Mouse (Mus musculus) urinary bladder, postnatal 25 days (tissue): ENCODE results near the gene Abca2.

Source experiments
- DNase-seq: peaks from one replicate; pipeline ENCODE4 v3.0.0; 2022; ENCODE audit warnings: low spot score

The Abca2 gene

DNA sequence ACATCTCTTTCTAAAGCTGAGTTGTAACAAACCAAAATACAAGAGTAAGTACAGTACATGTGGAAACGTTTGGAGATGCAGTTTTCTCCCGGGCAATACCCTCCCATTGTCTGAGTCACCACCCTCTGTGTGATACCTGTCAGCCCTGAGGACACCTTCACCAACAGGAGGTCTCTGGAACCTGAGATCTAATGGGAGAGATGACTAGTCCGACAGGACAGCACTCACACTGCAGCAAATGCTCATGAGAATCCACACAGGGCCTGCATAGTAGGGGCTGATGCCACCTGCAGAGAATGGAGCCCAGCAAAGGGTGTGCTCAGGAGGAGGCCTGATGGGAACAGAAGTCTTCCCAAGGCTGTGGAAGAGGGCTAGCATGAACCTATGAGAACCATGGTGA is 32.9 kb downstream of the Abca2 start:
- DNase-seq: no peak

DNA sequence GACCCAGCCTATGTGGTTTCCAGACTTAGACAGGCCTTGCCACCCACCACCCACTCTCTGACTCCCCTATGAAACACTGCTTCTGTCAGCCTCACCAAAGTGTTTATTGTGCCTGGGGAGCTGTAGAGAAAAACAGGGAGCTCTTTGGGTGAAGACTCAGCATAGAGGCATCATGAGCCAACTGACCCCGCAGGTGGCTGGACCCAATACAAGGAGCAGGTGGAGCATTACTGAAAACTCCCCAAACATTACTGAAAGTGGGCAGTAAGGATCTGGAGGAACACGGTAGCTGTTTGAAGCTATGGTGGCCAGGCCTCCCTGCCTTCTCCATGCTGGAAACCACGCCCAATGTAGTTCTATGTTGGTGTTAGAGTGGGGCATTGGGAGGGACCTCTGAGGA is 35.1 kb downstream of the Abca2 start:
- DNase-seq: no peak

DNA sequence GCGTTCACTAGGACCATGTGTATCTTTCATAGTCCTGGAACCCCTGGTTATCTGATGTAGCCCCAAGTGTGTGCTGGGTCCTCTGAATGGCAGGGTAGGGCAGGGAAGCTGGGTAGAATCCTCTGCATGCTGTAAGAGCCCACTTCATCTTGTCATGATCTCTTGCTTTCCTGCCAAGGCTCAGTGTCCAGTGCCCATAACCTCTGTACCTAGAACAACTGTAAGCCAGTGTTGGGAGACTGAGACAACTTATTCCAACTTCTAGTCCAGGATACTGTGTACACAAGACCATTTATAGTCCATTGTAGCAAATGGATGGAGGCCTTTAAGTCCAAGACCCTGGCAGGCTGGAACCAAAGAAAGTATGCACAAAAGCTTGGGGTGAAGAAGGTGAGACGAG is 36.8 kb downstream of the Abca2 start:
- DNase-seq: no peak

DNA sequence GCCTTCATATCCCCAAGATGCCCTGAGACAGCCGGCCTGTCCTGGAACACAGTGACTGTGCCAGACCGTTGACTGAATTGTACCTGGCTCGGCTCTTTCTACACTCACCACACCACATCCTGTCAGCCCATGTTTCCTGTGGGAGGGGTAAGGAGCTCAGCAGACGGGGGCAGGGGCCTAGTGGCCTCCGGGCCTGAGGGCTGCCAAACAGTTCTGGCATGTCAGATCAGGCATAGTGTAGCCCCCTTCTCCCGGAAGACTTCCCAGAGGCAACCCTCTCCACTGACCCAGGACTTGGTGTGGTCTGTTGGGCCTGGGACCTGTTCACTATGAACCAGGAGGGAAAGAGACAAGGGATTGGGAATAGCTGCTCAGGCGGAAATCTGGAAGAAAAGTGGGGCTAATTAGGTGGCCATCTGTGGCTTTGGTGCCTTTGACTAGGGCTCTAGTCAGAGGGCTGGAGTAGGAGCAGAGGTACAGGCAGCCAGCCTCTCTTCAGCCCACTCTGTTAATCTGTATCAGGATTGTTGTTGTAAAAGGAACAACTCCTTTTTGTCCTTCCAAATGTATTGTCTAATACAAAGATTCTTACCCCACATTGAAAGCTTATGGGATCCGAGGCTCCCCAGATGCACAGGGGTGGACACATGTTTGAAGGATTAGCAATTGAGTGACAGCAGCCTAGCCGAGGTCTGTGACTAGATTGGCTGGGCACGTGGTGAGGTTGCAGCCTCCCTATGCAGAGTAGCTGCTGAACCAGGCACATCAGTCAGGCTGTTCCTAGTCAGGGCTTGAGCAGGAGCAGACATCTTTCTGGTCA is 37.5 kb downstream of the Abca2 start:
- DNase-seq: no peak

DNA sequence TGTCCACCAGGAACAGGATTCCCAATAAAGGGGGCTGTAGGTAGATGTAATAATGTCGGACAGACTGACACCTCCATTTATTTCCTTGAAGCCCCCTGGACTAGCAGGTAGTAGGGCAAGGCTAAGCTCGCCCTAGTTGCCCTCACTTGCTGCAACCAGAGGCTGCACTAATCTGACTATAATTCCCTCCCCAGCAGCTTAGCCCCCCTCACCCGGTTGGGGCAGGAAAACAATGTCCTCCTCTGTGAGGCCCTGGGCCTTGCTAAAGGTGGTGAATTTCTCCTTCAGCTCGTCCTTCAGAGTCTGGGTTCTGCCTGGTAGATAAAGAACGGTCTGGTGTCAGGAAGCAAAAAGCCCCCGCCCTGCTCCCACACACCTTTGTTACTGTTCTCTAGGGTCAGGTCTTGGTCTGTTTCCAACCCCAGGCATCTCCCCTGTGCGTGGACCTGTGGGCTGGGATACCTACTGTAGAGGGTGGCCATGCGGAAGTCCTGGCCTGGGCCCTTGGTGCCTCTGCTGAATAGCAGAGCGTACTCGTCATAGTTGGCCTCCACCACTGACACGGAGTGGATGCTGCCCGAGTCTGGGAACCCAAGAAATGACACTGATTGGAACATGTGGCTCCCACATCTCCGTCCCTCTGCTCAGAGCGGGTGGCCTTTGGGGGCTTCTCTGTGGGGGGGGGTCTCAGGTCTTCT is 39.3 kb downstream of the Abca2 start:
- DNase-seq: no peak

DNA sequence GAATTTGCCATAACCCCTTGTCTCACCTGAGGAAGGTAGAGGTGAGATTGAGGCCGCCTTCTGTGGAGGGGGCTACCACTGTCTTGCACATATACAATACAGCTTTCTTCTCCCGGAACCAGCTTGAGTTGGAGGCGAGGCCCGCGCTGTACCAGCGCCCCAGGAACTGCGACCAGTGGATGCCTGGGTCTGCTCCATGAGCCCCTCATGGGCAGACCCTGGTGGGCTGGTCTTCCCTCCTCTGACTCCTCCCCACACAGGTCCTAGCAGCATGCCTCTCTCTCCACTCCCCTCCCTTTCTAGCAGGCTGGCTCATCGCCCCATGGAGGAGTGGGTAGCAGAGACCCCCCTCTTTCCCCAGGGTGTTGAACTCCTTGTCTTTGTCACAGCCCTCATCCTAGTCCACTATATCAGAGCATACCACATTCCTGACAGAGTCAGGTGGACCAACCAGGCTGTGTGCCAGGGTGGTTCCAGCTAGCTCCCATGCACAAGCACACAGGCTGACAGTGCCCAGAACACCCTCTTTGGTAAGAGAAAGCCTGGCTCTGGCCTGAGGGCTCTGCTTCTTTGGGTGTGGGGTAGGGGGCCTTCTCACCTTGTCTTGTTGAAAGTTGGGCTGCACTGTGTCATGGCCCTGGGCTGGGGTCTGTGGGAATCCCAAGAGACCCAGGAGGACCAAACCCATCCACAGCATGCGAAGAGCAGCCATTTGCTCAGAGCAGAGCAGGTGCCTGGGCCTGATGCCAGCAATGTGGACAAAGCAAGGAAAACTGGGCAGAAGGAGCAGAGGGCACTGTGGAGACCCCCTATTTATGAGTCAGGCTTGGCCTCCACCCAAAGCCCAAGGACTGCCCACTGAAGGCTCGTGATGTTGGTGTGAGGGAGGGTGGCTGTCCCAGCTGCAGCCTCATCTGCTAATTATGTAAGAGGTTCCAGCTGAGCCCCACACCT is 40.7 kb downstream of the Abca2 start:
- DNase-seq: no peak

DNA sequence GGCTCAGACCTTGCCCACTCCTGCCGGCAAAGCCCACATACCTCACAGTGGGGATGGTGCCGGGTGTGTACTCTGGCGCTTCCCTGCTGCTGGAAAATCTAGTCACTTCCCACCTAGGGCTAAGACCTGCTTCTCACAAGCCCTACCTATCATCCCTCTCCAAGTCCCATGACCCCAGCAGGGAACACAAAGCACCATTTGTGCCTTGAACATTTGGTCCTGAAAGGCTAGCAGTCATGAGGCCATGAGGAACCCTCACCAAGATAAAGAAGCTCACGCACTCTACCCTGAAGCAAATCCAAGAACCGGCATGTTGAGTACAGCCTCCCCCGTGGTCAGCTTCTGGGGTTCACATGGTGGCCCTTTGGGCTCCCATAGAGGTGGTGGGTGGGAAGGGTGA is 41.5 kb downstream of the Abca2 start, which contains the start of gene Ptgds:
Gene Ptgds (minus strand): TSS at position 78 of the 400 bp plus-strand sequence.
- DNase-seq: no peak

DNA sequence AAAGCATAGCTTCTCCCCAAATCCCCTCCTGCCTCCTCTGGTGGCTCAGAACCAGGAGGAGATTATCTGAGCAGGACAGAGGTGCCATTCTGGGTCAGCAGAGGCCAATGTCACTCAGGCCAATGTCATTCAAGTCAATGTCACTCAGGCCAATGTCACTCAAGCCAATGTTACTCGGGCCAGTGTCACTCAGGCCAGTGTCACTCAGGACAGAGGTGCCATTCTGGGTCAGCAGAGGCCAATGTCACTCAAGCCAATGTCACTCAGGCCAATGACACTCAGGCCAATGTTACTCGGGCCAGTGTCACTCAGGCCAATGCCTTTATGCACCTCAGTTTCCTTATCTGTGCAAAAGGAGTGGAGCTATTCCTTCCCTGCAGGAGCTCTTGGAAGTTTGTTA is 44.0 kb downstream of the Abca2 start:
- no peak for DNase-seq

DNA sequence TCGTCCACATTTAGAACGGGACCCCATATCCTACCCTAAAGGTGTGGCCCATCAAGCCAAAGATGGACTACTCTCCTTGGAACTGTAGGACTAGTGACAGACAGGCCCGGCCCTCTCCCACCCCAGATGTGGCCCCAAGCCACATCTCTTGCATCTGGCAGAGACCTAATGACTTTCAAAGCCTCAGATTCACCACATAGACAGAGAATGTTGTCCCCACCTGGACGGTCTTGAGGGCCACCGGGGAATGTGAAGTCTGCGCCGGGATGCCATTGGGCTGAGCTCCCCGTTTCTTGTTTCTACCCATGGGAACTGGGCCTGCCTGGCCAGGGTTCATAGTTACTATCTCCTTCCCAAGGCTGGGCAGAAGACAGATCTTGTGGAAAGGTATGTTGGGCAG is 49.0 kb downstream of the Abca2 start:
- no peak for DNase-seq

DNA sequence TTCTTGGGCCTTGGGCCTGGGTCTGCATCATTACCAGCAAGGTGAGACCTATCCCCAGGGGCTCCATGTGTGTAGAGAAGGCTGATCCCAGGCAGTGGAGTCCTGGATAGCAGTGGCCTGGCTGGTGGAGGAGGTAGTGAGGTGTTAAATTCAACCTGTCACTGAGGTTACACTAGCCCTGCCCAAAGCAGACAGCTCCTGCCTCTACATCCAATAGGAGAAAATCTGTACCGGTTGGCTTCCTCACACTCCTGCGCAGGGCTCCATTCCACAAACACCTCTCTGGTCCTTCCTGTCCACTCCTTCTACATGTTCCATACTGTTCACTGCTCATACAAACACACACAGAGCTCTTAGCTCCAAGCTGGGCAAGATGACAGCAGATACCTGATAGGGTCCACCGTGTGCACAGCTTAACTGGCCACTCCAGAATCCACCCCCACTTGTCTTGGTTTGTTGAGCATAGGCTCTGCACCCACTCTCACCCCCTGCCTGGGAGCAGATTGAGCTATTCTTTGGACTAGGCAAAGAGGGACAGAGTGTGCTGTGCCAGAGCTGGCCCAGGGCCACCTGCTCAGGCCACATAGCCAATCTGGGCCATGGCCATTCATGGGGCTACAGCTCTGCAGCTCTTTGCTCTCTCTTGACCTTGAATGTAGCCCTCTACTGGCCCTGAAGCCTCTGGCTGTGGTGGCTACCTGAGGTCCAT is 49.6 kb downstream of the Abca2 start:
- DNase-seq: no peak

DNA sequence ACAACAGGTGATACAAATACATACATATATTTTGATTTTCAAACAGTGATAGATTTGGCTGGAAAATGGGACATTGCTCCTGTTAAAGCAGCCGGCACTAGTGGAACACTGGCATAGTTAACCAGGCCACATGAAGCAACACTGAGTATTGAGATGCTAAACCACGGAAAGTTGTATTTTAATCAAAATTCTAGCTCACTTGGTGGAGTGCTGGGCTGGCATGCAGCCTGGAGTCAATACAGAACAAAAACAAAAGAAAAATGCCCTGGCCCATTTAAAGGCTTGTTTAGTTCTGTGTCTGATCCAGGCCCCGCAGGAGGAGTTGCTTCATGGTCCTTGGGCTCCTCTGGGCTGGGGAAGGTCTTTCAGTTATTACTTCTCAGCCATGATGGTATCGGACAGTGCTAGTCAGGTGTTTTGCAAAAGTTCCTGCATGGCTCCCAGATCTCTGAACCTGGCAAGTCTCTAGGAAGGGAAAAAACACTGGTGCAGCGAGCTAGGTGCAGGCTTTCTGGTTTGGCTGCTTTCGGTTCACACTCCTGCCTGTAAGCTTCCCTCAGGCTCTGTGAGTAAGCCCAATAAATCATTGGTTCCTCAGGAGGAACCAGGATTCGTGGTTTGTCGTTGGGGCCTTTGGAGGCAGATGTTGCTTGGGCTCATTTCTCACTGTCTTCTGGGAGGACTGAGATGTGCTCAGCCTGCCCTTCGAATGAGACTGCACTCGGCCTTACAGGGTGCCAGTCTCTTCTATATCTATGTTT is 51.2 kb downstream of the Abca2 start:
- no peak for DNase-seq

DNA sequence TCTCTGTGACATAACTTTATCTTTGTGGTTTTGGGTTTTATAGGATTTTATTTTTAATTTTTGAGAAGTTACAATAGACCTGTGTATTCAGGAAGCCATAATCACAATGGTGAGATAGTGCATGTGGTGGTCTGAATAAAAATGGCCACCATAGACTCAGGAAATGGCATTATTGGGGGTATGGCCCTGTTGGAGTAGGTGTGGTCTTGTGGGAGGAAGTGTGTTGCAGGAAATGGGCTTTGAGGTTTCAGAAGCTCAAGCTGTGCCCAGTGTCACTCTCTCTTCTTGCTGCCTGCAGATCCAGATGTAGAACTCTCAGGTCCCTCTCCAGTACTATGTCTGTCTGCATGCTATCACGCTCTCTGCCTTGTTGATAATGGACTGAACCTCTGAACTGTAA is 52.0 kb downstream of the Abca2 start:
- no peak for DNase-seq

DNA sequence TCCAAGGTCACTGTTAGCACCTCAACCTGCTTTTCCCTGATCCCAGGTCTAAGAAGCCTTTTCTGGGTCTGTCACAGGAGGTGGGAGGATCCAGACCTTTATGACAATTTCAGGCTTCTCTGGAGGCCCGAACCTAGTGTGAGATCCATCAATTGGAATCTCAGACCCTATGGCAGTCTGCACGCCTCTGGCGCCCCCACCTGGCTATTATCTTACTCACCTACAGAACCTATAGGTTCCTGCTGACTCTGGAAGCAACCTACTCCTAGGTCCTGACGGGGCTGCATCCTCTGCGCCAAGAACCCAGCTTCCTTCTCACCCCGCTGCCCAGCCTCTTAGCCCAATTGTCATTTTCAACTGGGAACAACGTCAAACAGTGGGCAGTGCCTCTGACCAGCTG is 54.5 kb downstream of the Abca2 start:
- no peak for DNase-seq

DNA sequence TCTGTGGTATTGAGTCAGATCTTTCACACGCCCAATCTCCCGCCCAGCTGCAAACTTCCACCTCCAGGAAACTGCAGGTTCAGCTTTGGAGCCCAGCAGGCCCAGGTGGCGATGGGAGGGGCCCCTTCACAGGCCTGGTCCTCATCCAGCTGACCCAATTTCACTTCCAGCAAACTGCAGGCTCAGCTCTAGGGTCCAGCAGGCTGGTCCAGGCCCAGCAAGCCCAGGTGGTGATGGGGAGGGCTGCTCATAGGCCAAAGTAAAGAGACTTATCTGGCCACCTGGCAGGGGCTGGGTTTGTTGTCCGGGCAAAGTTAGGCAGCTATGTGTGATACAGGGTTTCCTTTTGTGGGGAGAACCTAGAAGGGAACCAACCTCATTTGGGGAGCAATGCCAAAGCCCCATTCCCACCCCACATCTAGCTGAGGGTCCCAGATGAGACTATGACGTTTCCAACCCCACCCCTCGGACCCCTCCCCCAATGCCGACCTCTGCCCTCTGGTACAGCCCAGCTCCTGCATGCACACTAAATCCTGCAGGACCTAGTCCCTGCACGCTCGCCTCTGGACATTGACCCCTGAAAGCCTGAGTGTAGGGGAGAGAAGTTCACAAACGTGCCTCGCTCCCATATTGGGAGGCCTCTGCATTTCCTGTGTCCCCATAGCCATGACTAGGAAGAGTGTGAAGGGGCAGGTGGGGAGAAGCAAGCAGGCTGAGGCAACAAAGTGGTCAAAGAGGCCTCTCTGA is 56.6 kb downstream of the Abca2 start:
- no peak for DNase-seq

DNA sequence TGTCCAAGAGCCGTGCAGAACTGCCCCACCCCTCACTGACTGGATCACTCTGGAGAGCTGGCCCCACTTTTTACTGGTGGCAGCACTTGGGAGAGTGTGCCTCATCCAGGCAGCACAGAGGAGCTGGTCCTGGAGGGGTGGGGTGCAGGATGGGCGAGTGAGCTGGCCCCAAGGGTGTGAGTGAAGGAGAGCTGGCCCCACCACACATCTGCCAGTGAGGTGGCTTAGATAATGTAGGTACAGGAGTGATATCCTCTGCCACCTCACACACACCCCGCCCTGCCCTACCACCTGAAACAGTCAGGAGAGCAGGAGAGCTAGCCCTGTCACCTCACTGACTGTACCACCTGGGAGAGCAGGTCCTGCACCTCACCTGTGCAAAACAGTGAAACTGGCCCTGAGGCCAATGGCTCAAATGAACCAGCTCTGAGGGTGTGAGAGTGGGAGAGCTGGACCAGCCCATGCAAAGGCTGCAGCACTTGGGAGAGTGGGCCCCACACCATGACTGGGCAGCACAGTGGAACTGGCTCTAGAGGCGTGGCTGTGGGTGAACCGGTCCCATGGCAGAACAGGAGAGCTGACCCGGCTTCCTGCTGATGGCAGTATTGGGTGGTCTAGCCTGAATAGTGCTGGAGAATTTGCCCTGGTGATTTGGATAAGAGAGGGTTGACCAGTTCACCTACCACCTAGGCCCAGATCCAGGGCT is 59.6 kb downstream of the Abca2 start:
- no peak for DNase-seq

DNA sequence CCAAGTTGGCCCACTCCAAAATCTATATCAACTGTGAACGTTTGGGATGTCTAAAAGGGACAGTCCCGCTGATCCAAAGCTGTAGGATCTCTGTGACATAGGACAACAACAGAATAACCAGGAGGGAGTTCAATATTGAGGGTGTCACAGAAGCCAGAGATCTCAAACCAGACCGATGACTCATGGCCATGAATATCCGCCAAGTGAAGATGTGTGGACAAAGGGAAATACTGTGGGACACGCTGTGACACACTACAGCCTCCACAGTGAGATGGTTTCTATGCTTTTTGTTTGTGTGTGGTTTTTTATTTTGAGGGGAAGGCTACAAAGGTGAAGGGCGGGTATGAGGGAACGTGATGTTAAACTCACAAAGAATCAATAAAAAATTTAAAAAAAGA is 60.2 kb downstream of the Abca2 start:
- DNase-seq: no peak

DNA sequence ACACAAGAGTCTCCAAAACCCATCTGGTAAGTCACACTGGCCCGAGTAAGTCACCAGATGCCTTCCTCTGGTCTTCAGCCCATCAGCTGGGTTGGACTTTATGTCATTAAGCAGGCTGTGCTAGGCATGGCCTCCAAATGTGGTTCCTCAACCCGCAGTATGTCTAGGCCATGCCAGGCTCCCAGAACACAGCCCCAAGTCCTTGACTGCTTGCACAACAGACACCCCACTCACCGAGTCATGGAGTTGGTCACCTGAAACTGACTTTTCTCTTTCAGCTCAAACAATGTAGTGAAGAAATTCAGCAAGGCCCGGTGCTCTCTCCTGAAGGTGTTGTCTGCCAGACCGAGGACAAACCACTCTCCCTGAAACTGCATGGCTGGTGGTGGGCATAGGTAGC is 64.5 kb downstream of the Abca2 start:
- no peak for DNase-seq

DNA sequence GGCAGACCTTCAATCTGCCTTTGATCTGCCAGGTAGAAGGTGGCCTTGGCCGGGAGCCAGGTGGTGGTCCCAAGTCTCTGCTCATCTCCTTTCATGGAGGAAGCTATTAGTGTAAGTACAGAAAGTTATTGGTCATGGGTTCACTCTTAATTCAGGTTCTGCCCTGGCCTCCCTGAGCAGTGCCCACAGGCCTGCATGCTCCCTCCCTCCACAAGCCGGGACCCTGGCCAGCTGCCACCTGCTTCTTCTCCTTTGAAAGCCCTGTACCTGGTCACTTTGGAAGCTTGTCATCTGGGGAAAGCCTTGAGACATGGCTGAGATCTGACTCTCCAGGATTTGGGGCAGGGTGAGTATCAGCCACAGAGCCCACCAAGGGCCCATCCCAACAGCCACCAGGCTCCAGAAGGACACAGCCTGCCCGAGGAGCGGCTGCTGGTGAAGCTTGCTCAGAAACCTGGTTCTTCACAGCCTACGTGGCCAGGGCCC is 65.0 kb downstream of the Abca2 start, which contains the start of gene Lcn12:
Gene Lcn12 (minus strand): TSS at position 436 of the 486 bp plus-strand sequence.
- no peak for DNase-seq

DNA sequence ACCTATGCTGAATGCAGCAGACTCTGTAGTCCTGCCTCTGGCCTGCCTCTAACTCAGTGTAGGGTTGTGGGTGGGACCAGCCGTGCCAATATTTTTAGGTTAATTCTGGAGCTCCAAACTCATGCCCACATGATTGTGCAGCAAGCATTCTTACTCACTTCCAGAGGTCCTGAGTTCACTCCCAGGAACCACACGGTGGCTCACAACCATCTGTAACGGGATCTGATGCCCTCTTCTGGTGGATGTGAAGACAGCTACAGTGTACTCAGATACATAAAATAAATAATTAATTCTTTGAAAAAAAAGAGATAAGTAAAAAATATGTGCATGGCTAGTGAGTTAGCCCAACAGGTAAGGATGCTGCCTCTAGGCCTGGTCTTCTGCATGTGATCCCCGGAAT is 68.0 kb downstream of the Abca2 start:
- DNase-seq: no peak
